Mouse (Mus musculus): Measurements from ENCODE around the gene Slc25a5. TPM values are rescaled to one million over a fixed set of nuclear protein-coding genes. Genes with fewer than 3 reads are reported as not detected.

Slc25a5 gene
- total RNA-seq, 2 experiments from 2014 or later = 343 to 357 TPM

DNA sequence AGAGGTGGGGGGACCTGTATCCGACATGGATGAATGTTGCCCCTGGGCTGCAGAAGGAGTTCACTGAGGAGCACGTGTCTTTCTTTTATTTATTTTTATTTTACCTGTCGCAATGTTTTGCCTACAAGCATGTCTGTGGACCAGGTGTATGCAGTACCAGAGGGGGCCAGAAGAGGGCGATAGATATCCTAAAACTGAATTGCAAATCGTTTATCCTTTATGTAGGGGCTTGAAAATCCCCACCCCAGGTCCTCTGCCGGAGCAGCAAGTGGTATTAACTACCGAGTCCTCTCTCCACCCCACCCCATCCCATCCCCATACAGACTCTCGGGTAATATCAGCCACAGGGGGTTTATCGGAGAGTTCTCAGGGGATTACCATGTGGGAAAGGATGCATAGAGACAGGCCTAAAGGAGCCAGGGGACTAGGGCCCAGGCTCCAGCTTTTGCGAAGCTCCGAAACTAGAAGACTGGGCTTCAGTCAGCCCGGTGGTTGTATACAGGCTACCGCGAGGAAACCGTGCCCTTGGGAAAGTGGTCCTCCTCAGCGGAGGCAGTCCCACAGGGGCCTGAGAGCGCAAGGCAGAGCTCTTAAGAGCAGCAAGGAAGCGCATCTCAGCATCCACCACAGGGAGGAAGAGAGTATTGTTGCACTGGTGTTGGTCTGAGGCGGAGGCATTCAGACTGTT lies 38.1 kb downstream of the Slc25a5 start:
- peak; percentile 80 for DNase-seq (ENCODE audit: low spot score in 2 of 2)

DNA sequence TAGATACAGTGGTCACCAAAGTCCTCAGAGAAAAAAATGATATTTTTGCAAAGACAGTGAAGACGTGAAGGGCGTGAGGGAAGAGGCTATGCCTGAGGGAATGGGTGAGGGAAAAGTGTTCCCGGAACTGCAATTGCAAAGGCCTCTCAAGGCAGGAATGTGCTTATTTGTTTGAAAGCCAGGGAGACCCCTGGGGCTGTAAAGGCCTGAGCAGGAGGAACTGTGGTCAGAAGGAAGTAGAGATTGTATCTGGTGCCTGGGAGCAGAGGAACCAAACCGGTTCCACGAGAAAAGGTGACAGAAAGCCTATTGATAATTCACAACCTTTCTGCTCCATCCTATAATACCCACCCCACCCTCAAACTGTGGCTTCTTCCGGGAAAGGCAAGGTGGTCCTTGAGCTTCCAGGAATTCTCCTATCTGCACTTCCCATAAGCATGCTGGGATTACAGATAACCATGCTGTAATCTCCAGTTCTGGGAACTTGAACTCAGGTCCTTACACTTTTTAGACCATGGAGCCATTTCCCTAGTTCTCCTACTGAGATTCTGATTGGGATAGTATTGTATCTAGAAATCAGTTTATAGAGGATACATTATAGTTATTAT lies 41.7 kb downstream of the Slc25a5 start:
- no peak for DNase-seq (ENCODE audit: low spot score in 2 of 2)

DNA sequence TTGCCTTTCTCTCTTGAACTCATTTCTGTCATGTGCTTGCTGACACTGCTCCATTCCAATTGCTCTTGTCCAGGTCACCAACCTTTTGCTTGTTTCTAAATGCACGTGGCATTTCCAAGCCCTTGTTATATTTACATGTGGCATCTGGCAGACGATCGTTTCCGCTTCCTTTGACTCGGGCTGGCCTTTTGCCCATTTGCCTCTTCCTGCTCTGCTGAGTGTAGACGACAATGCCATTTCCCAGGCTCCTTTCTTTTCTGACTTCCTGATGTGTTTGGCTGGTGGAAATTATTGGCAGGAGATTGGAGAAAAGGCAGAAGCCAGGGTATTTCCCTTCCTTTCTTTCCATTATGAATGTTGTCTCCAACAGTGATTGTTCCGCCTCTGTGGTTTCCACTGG lies 43.9 kb downstream of the Slc25a5 start:
- no peak for DNase-seq (ENCODE audit: low spot score in 2 of 2)

DNA sequence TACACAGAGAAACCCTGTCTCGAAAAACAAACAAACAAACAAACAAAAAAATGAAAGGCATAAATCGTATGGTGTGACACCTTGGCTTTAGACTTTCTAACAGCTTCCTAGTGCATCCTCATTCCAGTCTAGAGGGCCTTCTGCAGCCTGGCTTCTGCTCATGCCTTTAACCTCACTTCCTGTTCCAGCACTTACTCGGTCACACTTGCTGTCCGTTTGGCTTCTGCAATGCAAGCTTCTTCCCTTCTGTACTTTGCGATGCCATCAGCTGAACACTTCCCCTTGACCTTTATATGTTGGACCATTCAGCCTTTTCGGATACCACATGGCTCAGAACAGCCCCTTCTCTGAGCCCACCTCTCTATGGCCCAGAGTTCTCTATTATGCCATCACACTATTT lies 46.2 kb downstream of the Slc25a5 start:
- no peak for DNase-seq (ENCODE audit: low spot score in 2 of 2)

DNA sequence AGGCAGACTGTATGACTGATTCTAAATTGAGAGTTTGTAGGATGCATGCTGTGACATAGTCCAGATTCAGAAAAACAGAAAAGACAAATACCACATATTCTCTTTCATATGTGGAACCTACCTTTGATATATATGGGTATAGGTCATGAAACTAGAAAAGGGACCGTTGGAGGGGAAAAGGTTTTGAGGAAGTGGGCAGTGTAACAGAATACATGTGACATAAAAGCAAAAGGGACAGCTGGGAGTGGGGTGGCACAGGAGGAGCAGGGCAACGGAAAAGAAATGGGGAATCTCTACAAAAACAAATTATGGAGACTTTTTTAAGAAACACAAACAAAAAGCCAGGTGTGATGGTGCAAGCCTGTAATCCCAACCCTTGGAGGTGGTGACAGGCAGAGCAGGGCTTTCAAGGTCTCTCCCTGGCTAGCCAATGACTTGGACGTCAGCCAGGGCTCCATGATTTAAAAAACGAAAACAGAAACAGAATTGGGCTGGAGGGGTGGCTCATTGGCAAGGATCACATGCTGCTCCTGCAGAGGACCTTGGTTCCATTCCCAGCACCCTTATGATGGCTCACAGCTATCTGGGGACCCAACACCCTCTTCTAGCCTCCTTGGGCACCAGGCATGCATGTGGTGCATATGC lies 48.0 kb downstream of the Slc25a5 start:
- no peak for DNase-seq (ENCODE audit: low spot score in 2 of 2)

DNA sequence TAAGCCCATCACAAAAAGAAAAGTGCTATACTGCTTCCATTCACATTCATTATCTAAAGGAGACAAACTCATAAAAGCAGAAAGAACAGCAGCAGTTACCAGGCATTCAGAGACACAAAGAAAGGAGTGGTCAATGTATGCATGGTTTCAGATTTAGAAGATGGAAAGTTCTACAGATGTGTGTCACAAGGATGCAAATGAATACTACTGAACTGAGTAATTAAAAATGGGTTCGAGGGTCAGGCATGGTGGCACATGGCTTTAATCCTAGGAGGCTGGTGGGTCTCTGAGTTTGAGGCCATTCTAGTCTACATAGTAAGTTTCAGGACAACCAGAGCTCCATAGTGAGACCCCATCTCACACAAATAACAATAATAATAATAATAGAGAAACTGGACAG lies 51.7 kb downstream of the Slc25a5 start:
- DNase-seq (ENCODE audit: low spot score in 2 of 2) = no peak

Other genes starting within 250 kb of the Slc25a5 start
- gene Pgrmc1, start 197.4 kb upstream of the Slc25a5 start, total RNA-seq (2021) = 100 to 1,000 TPM; 304 to 309 TPM
- 1 to 10 TPM; 9.0 to 9.8 TPM for gene Akap17b, start 150.3 kb upstream of the Slc25a5 start, total RNA-seq (2021)
- under 1 TPM; 0.40 to 0.64 TPM for gene Slc25a43, start 52.0 kb upstream of the Slc25a5 start, total RNA-seq (2021)
- gene Ube2a, start 78.2 kb downstream of the Slc25a5 start, total RNA-seq (2021) = 10 to 100 TPM; 56.7 to 60.6 TPM
- 10 to 100 TPM; 31.5 to 32.3 TPM for gene C330007P06Rik, start 78.5 kb downstream of the Slc25a5 start, total RNA-seq (2021)
- 10 to 100 TPM; 28.3 to 31.2 TPM for gene Nkrf, start 107.2 kb downstream of the Slc25a5 start, total RNA-seq (2021)
- 10 to 100 TPM; 62.0 to 64.6 TPM for gene Sept6, start 196.1 kb downstream of the Slc25a5 start, total RNA-seq (2021)